Mouse (Mus musculus) limb, embryonic 12.5 days (tissue): Measurements from ENCODE around the gene 4933402D24Rik. TPM values are rescaled to one million over a fixed set of nuclear protein-coding genes. Genes with fewer than 3 reads are reported as not detected.
A peak's percentile ranks its signal among the peaks of the same experiment; 100 is the strongest.

ENCODE experiments used
- ATAC-seq: fragments of 200-750 bp; cut with Nextera tagmentation; 2 replicates; pipeline ENCODE4 v1.8.0; 2017; ENCODE audit warnings: low read depth, moderate TSS enrichment; ENCODE audit not compliant: insufficient number of reproducible peaks, insufficient read depth, low FRiP score, low TSS enrichment
- H3K27ac ChIP-seq: fragments of 300-500 bp; sonication (generic); 2 replicates; pipeline ENCODE4 v1.5.1; 2016; ENCODE audit warnings: mild to moderate bottlenecking, moderate library complexity
- H3K27me3 ChIP-seq: fragments of 300-500 bp; sonication (generic); 2 replicates; pipeline ENCODE4 v1.6.1; 2016; ENCODE audit warnings: mild to moderate bottlenecking, moderate library complexity
- H3K36me3 ChIP-seq: fragments of 300-500 bp; sonication (generic); 2 replicates; pipeline ENCODE4 v1.6.1; 2016; ENCODE audit warnings: mild to moderate bottlenecking, moderate library complexity
- H3K4me1 ChIP-seq: fragments of 300-500 bp; sonication (generic); replicated peaks from 2 replicates; pipeline ENCODE4 v1.6.1; 2016
- H3K4me2 ChIP-seq: fragments of 300-500 bp; sonication (generic); 2 replicates; pipeline ENCODE4 v1.6.1; 2016; ENCODE audit warnings: mild to moderate bottlenecking, moderate library complexity
- H3K4me3 ChIP-seq: fragments of 300-500 bp; sonication (generic); replicated peaks from 2 replicates; pipeline ENCODE4 v1.5.1; 2016; ENCODE audit warnings: mild to moderate bottlenecking
- H3K9ac ChIP-seq: fragments of 300-500 bp; sonication (generic); replicated peaks from 2 replicates; pipeline ENCODE4 v1.6.1; 2016; ENCODE audit warnings: mild to moderate bottlenecking, moderate library complexity
- H3K9me3 ChIP-seq: fragments of 300-500 bp; sonication (generic); 2 replicates; pipeline ENCODE4 v1.6.1; 2016; ENCODE audit warnings: mild to moderate bottlenecking, moderate library complexity
- WGBS: fragments of 180-500 bp; shearing (Covaris S2); methylation state at CpG from one replicate; pipeline ENCODE4 v1.1.7; 2016; 5-methylcytosine and 5-hydroxymethylcytosine counted together
- polyA plus RNA-seq: library from polyadenylated mRNA; unstranded; fragments of >200 nt; fragmentation: Nextera tagmentation; extraction: Ambion mirVana; gene quantifications from 2 replicates; pipeline ENCODE4 v1.2.1, GENCODE M21; 2016

4933402D24Rik gene
- polyA plus RNA-seq, result 0.23 and 0.44 TPM in 2 replicates

- 89% methylated on average over 5 of the region's 5 CpGs for WGBS
These were observed at the start of gene 4933402D24Rik for GRCm38 (mm10) chr1:63769167-63769566. Gene 4933402D24Rik, minus strand, starts transcription at chr1:63769267.

GRCm38 (mm10) chr1:63808584-63808983 is 39.5 kb upstream of the 4933402D24Rik start:
- H3K4me1 ChIP-seq, result peaks cover 10% of the 10 kb centered on the region
- ATAC-seq, result no peak
- 0 out of 2 replicates have a peak, but pooled peaks cover 2% of the 10 kb centered on the region for H3K27me3 ChIP-seq
- H3K4me2 ChIP-seq, result no peak overlapping the region
- H3K36me3 ChIP-seq, result no peaks in the 10 kb centered on the region
- WGBS, result 32% methylated on average over 3 of the region's 3 CpGs
- H3K27ac ChIP-seq, result no peak overlapping the region
- H3K9ac ChIP-seq, result no peak overlapping the region
- H3K4me3 ChIP-seq, result no peak overlapping the region
- H3K9me3 ChIP-seq, result no peaks in the 10 kb centered on the region

More at GRCm38 (mm10) chr1:63769167-63769566, at the start of gene 4933402D24Rik:
- H3K9ac ChIP-seq, result no peak within 1 kb of the TSS
- H3K9me3 ChIP-seq, result no peaks in the 10 kb centered on the region
- peak within 1 kb of the TSS; percentile 77 for H3K27ac ChIP-seq
- H3K36me3 ChIP-seq, result no peaks in the 10 kb centered on the region
- no peaks in the 10 kb centered on the region for H3K27me3 ChIP-seq
- peaks cover 23% of the 10 kb centered on the region for H3K4me1 ChIP-seq
- no peak within 1 kb of the TSS for H3K4me3 ChIP-seq
- H3K4me2 ChIP-seq, result peak within 1 kb of the TSS; percentile 26; the same call in 1 of the 2 replicates
- no peak for ATAC-seq

GRCm38 (mm10) chr1:63805095-63805494 is 36.0 kb upstream of the 4933402D24Rik start:
- Histone ChIP-seq H3K36me3 (no peaks in the 10 kb centered on the region), H3K4me3 (no peak overlapping the region), H3K27ac (no peak overlapping the region), H3K4me2 (no peak overlapping the region), H3K9ac (no peak overlapping the region), H3K9me3 (no peaks in the 10 kb centered on the region), H3K27me3 (0 out of 2 replicates have a peak, but pooled peaks cover 2% of the 10 kb centered on the region), H3K4me1 (peaks cover 10% of the 10 kb centered on the region)
- no peak for ATAC-seq

GRCm38 (mm10) chr1:63794326-63794725 is 25.3 kb upstream of the 4933402D24Rik start:
- H3K4me2 ChIP-seq, result no peak overlapping the region
- no peaks in the 10 kb centered on the region for H3K36me3 ChIP-seq
- H3K27me3 ChIP-seq, result 0 out of 2 replicates have a peak, but pooled peaks cover 3% of the 10 kb centered on the region
- H3K9me3 ChIP-seq, result no peaks in the 10 kb centered on the region
- H3K4me3 ChIP-seq, result no peak overlapping the region
- H3K9ac ChIP-seq, result no peak overlapping the region
- H3K4me1 ChIP-seq, result no peaks in the 10 kb centered on the region
- no peak overlapping the region for H3K27ac ChIP-seq
- ATAC-seq, result no peak

DNA sequence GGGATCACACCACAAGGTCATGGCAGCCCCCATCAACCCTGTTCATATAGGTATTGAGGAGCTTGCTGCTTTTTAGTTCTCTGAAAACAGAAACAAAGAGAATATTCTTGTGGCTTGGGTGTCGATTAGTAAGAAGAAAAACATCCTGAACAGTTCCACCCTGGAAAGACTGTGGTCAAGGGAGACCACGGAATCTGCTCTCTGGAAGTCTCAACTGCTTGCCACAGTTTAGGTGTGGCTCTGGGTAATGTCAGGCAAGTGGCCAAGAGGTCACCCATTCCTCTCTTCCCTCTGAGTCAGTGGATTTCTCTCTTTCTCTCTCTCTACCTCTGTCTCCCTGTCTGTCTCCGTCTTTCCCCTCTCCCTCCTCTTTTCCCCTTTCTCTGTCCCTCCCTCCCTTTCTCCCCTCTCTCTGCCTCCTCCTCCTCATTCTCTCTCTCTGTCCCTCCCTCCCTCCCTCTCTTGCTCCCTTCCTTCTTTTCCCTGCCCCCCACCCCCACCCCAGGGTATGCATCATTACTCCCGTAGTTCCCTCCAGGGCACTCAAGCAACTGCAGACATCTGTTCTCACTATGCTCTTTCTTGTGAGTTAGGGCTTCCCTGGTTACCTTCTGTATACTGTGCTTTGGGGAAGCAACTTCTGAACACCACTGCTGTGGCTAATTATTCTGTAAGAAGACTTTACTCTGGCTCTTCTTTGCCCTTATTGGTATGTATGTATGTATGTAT is 8.0 kb upstream of the 4933402D24Rik start:
- Histone ChIP-seq H3K27me3 (no peaks in the 10 kb centered on the region), H3K4me2 (no peak overlapping the region), H3K4me1 (peaks cover 6% of the 10 kb centered on the region; the same call in 1 of the 2 replicates), H3K4me3 (no peak overlapping the region), H3K27ac (no peak overlapping the region), H3K36me3 (no peaks in the 10 kb centered on the region), H3K9me3 (no peaks in the 10 kb centered on the region), H3K9ac (no peak overlapping the region)
- ATAC-seq, result no peak
- WGBS, result 46% methylated on average over 4 of the region's 4 CpGs

DNA sequence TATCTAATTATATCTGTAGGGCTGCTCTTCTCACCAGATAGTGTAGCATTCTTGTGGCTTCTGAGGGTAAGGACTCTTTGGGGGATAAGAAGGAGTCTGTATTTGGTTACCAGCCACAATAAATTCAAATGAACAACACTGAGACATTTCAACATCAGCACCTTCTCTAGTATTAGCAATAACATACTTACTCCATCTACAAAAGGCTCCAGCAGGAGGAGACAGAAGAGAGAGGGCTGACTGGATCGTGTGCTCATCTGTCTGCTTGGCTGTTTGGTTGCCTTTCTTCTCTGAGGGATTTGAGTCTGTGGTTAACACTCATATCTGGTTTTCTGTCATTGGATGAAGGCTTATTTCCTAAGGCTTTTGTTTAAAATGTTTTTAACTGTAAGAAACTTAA is 7.3 kb upstream of the 4933402D24Rik start:
- H3K27ac ChIP-seq, result no peak overlapping the region
- no peak overlapping the region for H3K4me3 ChIP-seq
- no peak overlapping the region for H3K9ac ChIP-seq
- no peaks in the 10 kb centered on the region for H3K9me3 ChIP-seq
- no peak for ATAC-seq
- 53% methylated on average over 1 of the region's 1 CpGs for WGBS
- H3K36me3 ChIP-seq, result no peaks in the 10 kb centered on the region
- H3K4me1 ChIP-seq, result peaks cover 6% of the 10 kb centered on the region; the same call in 1 of the 2 replicates
- no peaks in the 10 kb centered on the region for H3K27me3 ChIP-seq
- no peak overlapping the region for H3K4me2 ChIP-seq

DNA sequence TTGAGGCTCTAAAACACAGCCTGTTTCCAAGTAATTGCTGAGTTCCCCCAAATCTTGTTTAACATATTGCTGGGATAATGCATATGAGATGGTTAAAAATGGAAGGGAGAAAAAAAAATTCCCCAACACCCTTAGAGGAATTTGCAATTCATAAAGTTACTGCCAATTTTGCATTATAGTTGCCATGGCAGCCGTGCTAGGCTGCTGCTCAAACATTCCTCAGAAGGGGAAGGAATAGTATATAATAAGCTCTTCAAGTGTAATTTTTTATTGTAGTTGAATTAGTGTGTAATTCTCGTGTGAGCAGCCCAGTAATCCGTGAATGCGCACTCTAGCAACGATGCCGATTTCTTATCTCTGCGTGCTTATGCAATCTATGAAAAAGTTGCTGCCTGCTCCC is 1.2 kb upstream of the 4933402D24Rik start:
- WGBS, result 86% methylated on average over 7 of the region's 7 CpGs
- Histone ChIP-seq H3K36me3 (no peaks in the 10 kb centered on the region), H3K9ac (no peak overlapping the region), H3K4me3 (no peak overlapping the region), H3K4me2 (no peak overlapping the region), H3K27ac (no peak overlapping the region), H3K27me3 (no peaks in the 10 kb centered on the region), H3K4me1 (peaks cover 18% of the 10 kb centered on the region), H3K9me3 (no peaks in the 10 kb centered on the region)
- ATAC-seq, result no peak

GRCm38 (mm10) chr1:63768112-63768511 is 955 bp downstream of the 4933402D24Rik start:
- peak overlapping the region; percentile 77 for H3K27ac ChIP-seq
- peak; percentile 67 for ATAC-seq
- 28% methylated on average over 8 of the region's 8 CpGs for WGBS
- peak overlapping the region; percentile 26; the same call in 1 of the 2 replicates for H3K4me2 ChIP-seq
- no peak overlapping the region for H3K9ac ChIP-seq
- H3K9me3 ChIP-seq, result no peaks in the 10 kb centered on the region
- peaks cover 34% of the 10 kb centered on the region for H3K4me1 ChIP-seq
- no peak overlapping the region for H3K4me3 ChIP-seq
- no peaks in the 10 kb centered on the region for H3K36me3 ChIP-seq
- no peaks in the 10 kb centered on the region for H3K27me3 ChIP-seq

DNA sequence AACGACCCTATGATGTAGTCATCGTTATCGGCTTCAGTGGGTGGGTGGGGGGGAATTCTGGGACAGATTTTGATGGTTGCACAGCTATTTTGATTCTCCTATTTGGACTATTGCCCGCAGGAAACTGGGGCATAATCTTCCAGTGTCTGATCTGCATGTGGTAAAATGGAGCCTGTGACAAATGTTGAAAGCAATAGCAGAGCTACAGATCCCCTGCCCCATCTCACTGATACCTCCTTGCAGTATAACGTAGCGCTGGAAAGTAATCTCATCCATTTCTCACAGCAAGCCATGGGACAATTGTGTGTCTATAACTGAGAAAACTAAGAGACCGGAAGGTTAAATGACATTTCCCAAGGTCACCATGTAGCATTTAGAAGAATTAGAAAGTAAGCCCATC is 4.7 kb downstream of the 4933402D24Rik start:
- no peaks in the 10 kb centered on the region for H3K27me3 ChIP-seq
- no peak overlapping the region for H3K4me2 ChIP-seq
- no peak overlapping the region for H3K4me3 ChIP-seq
- no peak for ATAC-seq
- peaks cover 37% of the 10 kb centered on the region for H3K4me1 ChIP-seq
- H3K27ac ChIP-seq, result no peak overlapping the region
- no peak overlapping the region for H3K9ac ChIP-seq
- 87% methylated on average over 7 of the region's 7 CpGs for WGBS
- no peaks in the 10 kb centered on the region for H3K9me3 ChIP-seq
- no peaks in the 10 kb centered on the region for H3K36me3 ChIP-seq

GRCm38 (mm10) chr1:63763881-63764386 is 5.1 kb downstream of the 4933402D24Rik start:
- Histone ChIP-seq H3K4me2 (no peak overlapping the region), H3K27me3 (no peaks in the 10 kb centered on the region), H3K4me1 (peaks cover 34% of the 10 kb centered on the region), H3K36me3 (no peaks in the 10 kb centered on the region), H3K4me3 (no peak overlapping the region), H3K9ac (no peak overlapping the region), H3K9me3 (no peaks in the 10 kb centered on the region), H3K27ac (peak overlapping the region; percentile 53; the same call in 1 of the 2 replicates)
- no peak for ATAC-seq
- 55% methylated on average over 7 of the region's 7 CpGs for WGBS

- Histone ChIP-seq H3K9me3 (no peaks in the 10 kb centered on the region), H3K9ac (no peak overlapping the region), H3K4me1 (peaks cover 27% of the 10 kb centered on the region), H3K36me3 (no peaks in the 10 kb centered on the region), H3K4me3 (no peak overlapping the region), H3K4me2 (no peak overlapping the region), H3K27ac (peak overlapping the region; percentile 53; the same call in 1 of the 2 replicates), H3K27me3 (no peaks in the 10 kb centered on the region)
- WGBS, result 11% methylated on average over 3 of the region's 3 CpGs
- ATAC-seq, result peak; percentile 73; the same call in 1 of the 2 replicates
These were observed 5.8 kb downstream of the 4933402D24Rik start for GRCm38 (mm10) chr1:63763212-63763694.
